Mouse (Mus musculus): Measurements from ENCODE around the gene Vgf.

Vgf gene

GRCm38 (mm10) chr5:137026092-137026491 lies at the start of gene Vgf:
Gene Vgf, plus strand, starts transcription at chr5:137026392.
- in situ Hi-C loops (cut with MboI): no loop called here

DNA sequence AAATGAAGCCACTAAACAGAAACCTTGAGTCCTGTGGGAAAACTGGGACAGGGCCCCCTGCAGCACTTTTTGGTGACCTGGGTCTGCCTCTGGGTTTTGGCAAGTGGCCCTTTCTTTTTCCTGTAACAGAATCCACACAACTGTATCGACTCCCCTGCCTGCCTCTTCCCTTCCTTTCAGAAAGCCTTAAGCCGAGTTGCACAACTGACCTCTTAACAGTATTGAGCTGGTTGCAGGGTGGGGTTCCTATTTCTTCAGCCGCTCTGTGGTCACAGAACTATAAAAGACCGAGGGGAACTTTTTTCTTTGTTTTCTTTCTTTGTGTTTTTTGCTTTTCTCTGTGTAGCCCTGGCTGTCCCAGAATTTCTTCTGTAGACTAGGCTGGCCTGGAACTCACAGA lies 48.4 kb upstream of the Vgf start:
- in situ Hi-C loops (cut with MboI): no loop called here

DNA sequence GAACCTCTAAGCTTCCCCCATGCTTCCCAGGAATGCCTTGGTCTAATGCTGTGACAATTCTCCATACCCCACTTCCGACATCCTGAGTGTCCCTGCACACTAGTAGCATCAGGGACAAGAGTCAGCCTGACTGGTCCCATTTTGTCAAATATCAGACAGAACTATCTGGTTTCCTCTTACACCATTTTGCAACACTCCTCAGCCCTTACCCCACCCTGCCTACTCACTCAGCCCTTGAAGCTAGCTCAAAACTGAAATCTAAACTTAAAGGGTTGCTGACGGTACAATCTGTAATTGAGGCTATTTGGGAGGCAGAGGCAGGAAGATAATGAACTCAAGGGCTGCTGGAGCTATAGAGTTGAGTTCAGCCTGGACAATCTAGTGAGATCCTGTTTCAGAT lies 46.4 kb upstream of the Vgf start:
- in situ Hi-C loops (cut with MboI): no loop called here

- in situ Hi-C loops (cut with MboI): no loop called here
Observed at GRCm38 (mm10) chr5:136980974-136981373, 45.2 kb upstream of the Vgf start.

DNA sequence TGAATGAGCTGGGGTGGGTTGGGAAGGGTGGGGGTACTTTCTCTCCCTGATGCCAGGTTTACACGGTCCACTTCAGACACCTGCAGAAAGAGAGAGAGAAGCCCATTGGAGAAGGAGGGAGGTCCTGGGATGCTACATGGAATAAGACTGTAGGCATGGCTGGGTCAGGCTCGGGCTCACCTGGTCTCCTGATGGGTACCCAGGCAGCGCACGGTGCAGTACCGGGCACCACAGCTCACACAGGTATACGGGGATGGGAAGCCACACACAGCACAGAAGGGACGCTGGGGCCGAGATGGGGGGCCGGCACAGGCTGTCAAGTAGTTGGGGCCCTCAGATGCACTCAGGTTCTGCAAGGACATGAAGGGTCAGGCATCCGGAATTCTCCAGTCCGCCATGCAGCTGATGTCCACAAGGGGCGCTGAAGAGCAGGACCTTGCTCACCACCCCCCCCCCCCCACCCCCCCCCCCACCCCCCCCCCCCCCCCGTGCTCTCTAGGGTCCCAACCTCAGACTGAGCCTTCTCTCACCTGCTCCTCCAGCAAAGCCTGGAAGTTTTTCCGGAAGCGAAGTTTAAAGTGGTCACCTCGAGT lies 43.8 kb upstream of the Vgf start:
- in situ Hi-C loops (cut with MboI): no loop called here

GRCm38 (mm10) chr5:136984828-136985227 lies 41.4 kb upstream of the Vgf start:
- in situ Hi-C loops (cut with MboI): no loop called here

DNA sequence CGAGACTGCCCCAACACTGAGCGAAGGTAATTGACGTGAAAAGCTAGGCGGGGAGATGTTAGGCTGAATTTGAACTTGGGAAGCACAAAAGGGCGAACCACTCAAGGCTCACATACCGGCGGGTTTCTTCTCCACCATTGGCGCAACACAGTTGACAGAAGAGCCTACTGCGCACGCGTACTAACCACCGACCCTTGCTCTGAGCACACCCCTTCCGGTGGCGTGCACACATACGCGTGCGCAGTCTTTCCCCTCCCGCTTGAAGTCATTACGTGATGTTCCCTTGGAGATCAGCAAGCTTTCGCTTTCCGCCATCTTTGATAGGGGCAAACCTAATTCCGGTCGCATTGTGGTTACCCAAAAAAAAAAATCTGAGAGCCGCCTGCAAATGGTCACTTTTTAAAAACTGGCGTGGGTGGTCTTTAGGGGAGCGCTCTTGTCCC lies 39.5 kb upstream of the Vgf start, which contains the start of gene Plod3:
Gene Plod3, plus strand, starts transcription at position 325 of the 443 bp plus-strand sequence.
- in situ Hi-C loops (cut with MboI): no loop called here

GRCm38 (mm10) chr5:136987138-136987933 lies 38.9 kb upstream of the Vgf start:
- in situ Hi-C loops (cut with MboI): no loop called here

DNA sequence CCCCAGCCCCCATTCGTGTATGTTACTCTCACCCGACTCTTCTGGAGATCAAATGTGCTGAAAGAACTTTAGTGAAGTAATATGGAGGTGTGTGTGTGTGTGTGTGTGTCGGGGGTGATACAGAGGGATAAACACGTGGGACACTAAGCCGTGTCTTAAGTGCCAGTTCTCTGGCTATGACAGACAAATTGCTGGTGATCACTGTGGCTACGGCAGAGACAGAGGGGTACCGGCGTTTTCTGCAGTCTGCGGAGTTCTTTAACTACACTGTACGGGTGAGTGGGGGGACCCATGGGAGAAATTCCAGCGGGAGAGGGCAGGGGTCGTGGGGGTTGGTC lies 38.3 kb upstream of the Vgf start, which contains the start of gene Znhit1:
Gene Znhit1, minus strand, starts transcription at position 88 of the 338 bp plus-strand sequence.
- in situ Hi-C loops (cut with MboI): no loop called here

DNA sequence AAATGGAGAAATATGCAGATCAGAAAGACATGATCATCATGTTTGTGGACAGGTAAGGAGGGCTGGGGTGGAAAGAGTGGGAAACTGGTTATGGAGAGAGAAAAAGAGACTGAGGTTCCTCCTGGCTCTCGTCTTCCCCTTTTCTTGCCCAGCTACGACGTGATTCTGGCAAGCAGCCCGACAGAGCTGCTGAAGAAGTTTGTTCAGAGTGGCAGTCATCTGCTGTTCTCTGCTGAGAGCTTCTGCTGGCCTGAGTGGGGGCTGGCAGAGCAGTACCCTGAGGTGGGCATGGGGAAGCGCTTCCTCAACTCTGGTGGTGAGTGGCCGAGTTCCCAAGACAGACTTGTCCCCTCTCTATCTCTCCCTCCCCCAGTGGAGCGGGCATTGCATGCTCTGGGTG lies 37.8 kb upstream of the Vgf start:
- in situ Hi-C loops (cut with MboI): no loop called here

DNA sequence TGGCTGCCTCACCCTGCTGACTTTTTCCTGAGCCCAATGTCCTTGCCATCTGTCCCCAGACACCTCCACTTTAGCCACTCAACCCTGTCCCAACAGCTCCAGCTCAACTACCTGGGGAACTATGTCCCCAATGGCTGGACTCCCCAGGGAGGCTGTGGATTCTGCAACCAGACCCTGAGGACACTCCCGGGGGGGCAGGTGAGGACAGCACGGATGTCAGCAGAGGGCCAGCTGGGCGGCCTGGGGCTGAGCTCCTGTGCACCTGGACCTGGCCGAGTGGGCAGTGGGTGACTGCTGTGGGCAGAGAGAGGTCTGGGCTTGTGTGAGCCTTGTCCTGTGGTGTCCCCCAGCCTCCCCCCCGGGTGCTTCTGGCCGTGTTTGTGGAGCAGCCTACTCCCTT lies 36.4 kb upstream of the Vgf start:
- in situ Hi-C loops (cut with MboI): no loop called here

DNA sequence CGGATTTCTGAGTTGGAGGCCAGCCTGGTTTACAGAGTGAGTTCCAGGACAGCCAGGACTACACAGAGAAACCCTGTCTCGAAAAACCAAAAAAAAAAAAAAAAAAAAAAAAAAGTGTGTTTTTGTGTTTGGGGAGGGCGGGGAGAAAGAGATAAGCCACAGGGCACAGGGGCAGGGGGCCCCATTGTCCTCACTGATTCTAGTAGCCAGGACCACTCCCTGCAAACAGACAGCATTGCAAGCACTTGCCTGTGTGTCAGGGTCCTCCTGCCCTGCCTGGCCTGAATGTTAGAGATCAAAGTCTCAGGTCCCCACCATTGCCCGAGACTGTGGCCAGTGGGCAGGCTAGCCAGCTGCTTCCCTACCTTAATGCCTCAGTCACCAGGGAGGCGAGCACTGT lies 26.7 kb upstream of the Vgf start:
- in situ Hi-C loops (cut with MboI): no loop called here

DNA sequence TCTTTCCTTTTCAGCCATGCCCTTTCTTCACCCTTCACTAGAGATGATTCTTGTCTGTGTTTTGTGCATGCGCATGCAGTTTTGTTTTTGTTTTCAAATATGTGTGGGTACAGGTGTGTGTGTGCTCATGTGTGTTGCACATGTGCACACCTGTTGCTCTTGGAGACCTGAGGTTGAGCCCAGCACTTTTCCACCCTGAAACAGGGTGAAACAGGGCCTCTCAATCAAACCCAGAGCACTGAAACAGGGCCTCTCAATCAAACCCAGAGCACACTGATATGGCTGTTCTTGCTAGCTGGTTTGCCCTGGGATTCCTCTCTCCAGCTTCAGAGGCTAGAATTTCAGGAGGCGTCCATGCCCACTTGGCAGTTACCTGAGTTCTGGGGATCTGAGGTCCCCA lies 25.6 kb upstream of the Vgf start:
- in situ Hi-C loops (cut with MboI): no loop called here

GRCm38 (mm10) chr5:137007276-137007675 lies 18.9 kb upstream of the Vgf start:
- in situ Hi-C loops (cut with MboI): no loop called here

DNA sequence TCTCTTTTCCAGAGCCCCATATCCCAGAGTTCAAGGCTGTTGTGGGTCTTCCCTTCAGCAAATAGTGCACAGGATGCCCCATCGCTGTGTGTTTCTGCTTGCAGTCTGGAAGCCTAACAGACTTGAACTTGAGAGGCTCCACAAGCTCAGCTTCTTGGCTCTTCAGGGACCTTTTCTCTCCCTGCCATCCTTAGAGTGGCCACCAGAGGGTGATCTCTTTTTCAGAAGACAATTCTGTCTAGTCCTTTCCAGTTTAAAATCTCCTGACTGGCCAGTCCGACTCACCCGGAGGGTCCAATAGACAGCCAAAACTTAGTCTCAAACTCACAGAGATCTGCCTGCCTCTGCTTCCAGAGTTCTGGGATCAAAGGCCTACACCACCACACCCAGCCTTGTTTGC lies 16.2 kb upstream of the Vgf start:
- in situ Hi-C loops (cut with MboI): no loop called here

DNA sequence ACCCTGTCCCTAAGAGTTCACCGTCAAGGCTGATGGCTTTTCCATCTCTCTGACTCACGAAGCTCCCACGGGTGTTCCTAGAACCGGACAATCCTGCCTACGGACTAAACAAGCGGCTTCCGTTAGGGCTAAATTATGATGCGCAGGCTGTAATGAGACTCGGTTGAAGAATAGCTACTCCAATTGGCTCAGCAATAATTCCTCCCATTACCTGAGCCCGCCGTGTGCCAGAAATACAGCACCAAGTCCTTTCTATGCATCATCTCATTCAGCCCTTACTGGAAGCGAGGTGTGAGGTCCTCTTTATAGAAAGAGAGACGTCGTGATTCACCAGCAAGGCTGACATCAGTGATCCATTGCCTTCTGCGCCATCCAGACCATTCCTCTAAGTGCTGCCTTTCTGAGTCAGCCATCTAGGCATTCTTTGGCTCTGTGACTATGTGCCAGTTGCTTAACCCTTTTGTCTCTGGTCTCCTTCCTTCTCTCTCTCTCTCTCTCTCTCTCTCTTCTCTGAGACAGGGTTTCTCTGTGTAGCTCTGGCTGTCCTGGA lies 13.7 kb upstream of the Vgf start:
- in situ Hi-C loops (cut with MboI): no loop called here

GRCm38 (mm10) chr5:137015913-137016312 lies 10.3 kb upstream of the Vgf start:
- in situ Hi-C loops (cut with MboI): no loop called here

GRCm38 (mm10) chr5:137024318-137024717 lies 1.9 kb upstream of the Vgf start:
- in situ Hi-C loops (cut with MboI): no loop called here

DNA sequence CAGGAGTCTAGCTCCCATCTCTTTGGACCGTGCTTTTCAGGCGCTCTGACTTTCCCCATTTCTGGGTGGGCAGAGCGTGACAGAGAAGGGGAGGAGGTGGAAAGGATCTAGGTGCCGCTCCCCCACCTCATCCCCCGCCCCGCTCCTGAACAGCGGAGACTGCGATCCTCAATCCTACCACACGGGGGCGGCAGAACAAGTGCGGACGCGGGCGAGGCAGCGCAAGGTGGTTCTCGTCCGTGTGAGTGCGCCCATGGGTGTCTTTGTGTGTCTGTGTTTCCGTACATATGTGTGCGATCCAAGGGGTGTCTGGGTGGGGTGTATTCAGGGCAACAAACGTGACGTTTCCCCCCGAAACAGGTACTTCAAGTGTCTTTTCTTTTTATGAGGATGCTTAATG lies 1.1 kb upstream of the Vgf start:
- in situ Hi-C loops (cut with MboI): no loop called here

GRCm38 (mm10) chr5:137028561-137029272 lies 2.5 kb downstream of the Vgf start:
- in situ Hi-C loops (cut with MboI): no loop called here

- in situ Hi-C loops (cut with MboI): no loop called here
Observed at GRCm38 (mm10) chr5:137029273-137029585, 3.0 kb downstream of the Vgf start.

- in situ Hi-C loops (cut with MboI): no loop called here
Observed at GRCm38 (mm10) chr5:137029643-137030415, 3.6 kb downstream of the Vgf start.
